Mouse (Mus musculus): ENCODE measurements around the gene Mipep.

DNA sequence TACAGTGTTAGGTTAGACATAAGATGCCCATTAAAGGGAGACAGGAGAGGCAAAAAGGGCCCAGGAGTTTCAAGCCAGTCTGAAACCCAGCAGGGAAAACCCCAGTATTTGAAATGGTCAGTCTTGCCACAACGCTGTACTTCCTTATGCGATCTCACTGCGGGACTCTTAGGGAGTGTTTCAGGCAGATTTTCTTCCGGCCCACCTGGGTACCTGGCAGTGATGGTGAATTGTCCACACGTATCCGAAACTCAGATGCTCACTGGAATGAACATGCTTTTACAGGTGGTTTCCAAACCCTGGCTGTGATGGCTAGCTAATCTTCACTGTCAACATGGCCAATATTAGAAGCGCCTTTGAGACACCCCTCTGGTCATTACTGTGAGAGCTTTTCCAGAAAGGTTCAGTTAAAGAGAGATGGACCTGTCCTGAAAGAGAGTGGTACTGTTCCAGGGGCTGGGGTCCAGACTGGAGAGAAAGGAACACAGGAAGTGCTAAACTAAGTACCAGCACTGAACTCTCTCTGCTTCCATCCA is 2.2 kb upstream of the Mipep start:
- no peak for TF ChIP-seq GATA1 (IDR thresholded peaks at IDR 0.05; ENCODE audit: borderline replicate concordance, low read length)
- no peak for TF ChIP-seq FLI1 (IDR thresholded peaks at IDR 0.05; ENCODE audit: low read length)
